Mouse (Mus musculus) bone marrow, adult 2 months (tissue): ENCODE measurements around the gene Cldn4.

Source experiments
- CTCF ChIP-seq: fragments of 200-500 bp; IDR thresholded peaks from 2 replicates; pipeline ENCODE4 v1.5.1; 2011; ENCODE audit warnings: low read length, control low read depth; ENCODE audit not compliant: control insufficient read depth, insufficient read depth
- POLR2A ChIP-seq: fragments of 200-500 bp; IDR thresholded peaks from 2 replicates; pipeline ENCODE4 v1.6.1; 2011; ENCODE audit warnings: low read depth, mild to moderate bottlenecking, control low read depth, low read length, borderline replicate concordance; ENCODE audit not compliant: control insufficient read depth

- TF ChIP-seq CTCF (no peak), POLR2A (no peak)
Measured at GRCm38 (mm10) chr5:134951053-134951884, 4.5 kb upstream of the Cldn4 start.
